Mouse (Mus musculus) stomach, postnatal 0 days (tissue): ENCODE measurements around the gene Mfge8. TPM values are rescaled to one million over a fixed set of nuclear protein-coding genes. Genes with fewer than 3 reads are reported as not detected.

Source experiments
- ATAC-seq: fragments of 200-750 bp; cut with Nextera tagmentation; 2 replicates; pipeline ENCODE4 v1.8.0; 2017; ENCODE audit not compliant: low FRiP score, low TSS enrichment
- DNase-seq: peaks from one replicate; pipeline ENCODE4 v3.0.0-alpha.2; 2016; ENCODE audit warnings: low spot score
- H3K27ac ChIP-seq: fragments of 300-500 bp; sonication (generic); replicated peaks from 2 replicates; pipeline ENCODE4 v1.5.1; 2014; ENCODE audit warnings: mild to moderate bottlenecking, control low read depth
- H3K27me3 ChIP-seq: fragments of 300-500 bp; sonication (generic); 2 replicates; pipeline ENCODE4 v1.6.1; 2014; ENCODE audit warnings: low read length; ENCODE audit not compliant: control insufficient read depth, insufficient read depth
- H3K36me3 ChIP-seq: fragments of 300-500 bp; sonication (generic); 2 replicates; pipeline ENCODE4 v1.6.1; 2014; ENCODE audit warnings: low read length, mixed read lengths; ENCODE audit not compliant: control insufficient read depth, insufficient read depth
- H3K4me1 ChIP-seq: fragments of 300-500 bp; sonication (generic); replicated peaks from 2 replicates; pipeline ENCODE4 v1.6.1; 2014; ENCODE audit warnings: antibody characterized with exemption; ENCODE audit not compliant: control insufficient read depth, insufficient read depth
- H3K4me2 ChIP-seq: fragments of 300-500 bp; sonication (generic); replicated peaks from 2 replicates; pipeline ENCODE4 v1.6.1; 2014; ENCODE audit warnings: low read depth, mild to moderate bottlenecking, control low read depth, moderate library complexity
- H3K4me3 ChIP-seq: fragments of 300-500 bp; sonication (generic); 2 replicates; pipeline ENCODE4 v1.5.1; 2014; ENCODE audit warnings: low read depth, low read length, control low read depth
- H3K9ac ChIP-seq: fragments of 300-500 bp; sonication (generic); 2 replicates; pipeline ENCODE4 v1.6.1; 2014; ENCODE audit warnings: mild to moderate bottlenecking, low read length, control low read depth, mixed read lengths
- H3K9me3 ChIP-seq: fragments of 300-500 bp; sonication (generic); 2 replicates; pipeline ENCODE4 v1.6.1; 2016; ENCODE audit warnings: low read length; ENCODE audit not compliant: control insufficient read depth
- CTCF ChIP-seq: IDR thresholded peaks from 2 replicates; pipeline ENCODE4 v1.5.1; 2016; ENCODE audit warnings: antibody characterized with exemption, low read depth, mild to moderate bottlenecking, moderate library complexity
- EP300 ChIP-seq: optimal IDR thresholded peaks from 2 replicates; pipeline ENCODE3; 2016; ENCODE audit warnings: antibody characterized with exemption
- WGBS: fragments of 180-500 bp; shearing (Covaris S2); extraction: QIAGEN DNeasy Blood & Tissue Kit; methylation state at CpG from one replicate; pipeline ENCODE4 v1.1.7; 2014; 5-methylcytosine and 5-hydroxymethylcytosine counted together
- polyA plus RNA-seq: library from polyadenylated mRNA; unstranded; fragments of >200 nt; fragmentation: Nextera tagmentation; extraction: Ambion mirVana; gene quantifications from 2 replicates; pipeline ENCODE4 v1.2.1, GENCODE M21; 2015

The Mfge8 gene
- polyA plus RNA-seq, 1 experiment from 2014 or later = 178 TPM

GRCm38 (mm10) chr7:79113848-79114247, 35.0 kb downstream of the Mfge8 start:
- H3K9ac ChIP-seq = no peak overlapping the region
- WGBS = 47% methylated on average over 4 of the region's 4 CpGs
- H3K4me1 ChIP-seq = no peaks in the 10 kb centered on the region
- no peaks in the 10 kb centered on the region for H3K27me3 ChIP-seq
- no peak overlapping the region for H3K4me2 ChIP-seq
- ATAC-seq = no peak
- TF ChIP-seq EP300 (no peak), CTCF (no peak)
- no peaks in the 10 kb centered on the region for H3K9me3 ChIP-seq
- no peak for DNase-seq
- H3K36me3 ChIP-seq = no peaks in the 10 kb centered on the region
- no peak overlapping the region for H3K4me3 ChIP-seq
- H3K27ac ChIP-seq = no peak overlapping the region

GRCm38 (mm10) chr7:79096492-79096891, 52.4 kb downstream of the Mfge8 start:
- H3K4me1 ChIP-seq = no peaks in the 10 kb centered on the region
- no peaks in the 10 kb centered on the region for H3K36me3 ChIP-seq
- DNase-seq = no peak
- H3K27ac ChIP-seq = no peak overlapping the region
- no peak overlapping the region for H3K4me2 ChIP-seq
- H3K27me3 ChIP-seq = no peaks in the 10 kb centered on the region
- 76% methylated on average over 5 of the region's 5 CpGs for whole genome bisulfite sequencing
- no peaks in the 10 kb centered on the region for H3K9me3 ChIP-seq
- no peak for ATAC-seq
- TF ChIP-seq CTCF (peak; percentile 20; the same call in 1 of the 2 replicates), EP300 (no peak)
- no peak overlapping the region for H3K9ac ChIP-seq
- no peak overlapping the region for H3K4me3 ChIP-seq

- Histone ChIP-seq H3K27me3 (no peaks in the 10 kb centered on the region), H3K9ac (no peak overlapping the region), H3K9me3 (no peaks in the 10 kb centered on the region), H3K4me1 (no peaks in the 10 kb centered on the region), H3K4me3 (no peak overlapping the region), H3K4me2 (no peak overlapping the region), H3K27ac (no peak overlapping the region), H3K36me3 (no peaks in the 10 kb centered on the region)
- DNase-seq = no peak
- TF ChIP-seq EP300 (no peak), CTCF (peak; percentile 56)
- ATAC-seq = no peak
- WGBS = 85% methylated on average over 4 of the region's 4 CpGs
Measured at GRCm38 (mm10) chr7:79089111-79089510, 59.7 kb downstream of the Mfge8 start.

Other genes starting within 250 kb of the Mfge8 start
- 10.6 and 10.9 TPM in 2 replicates for gene Isg20, start 235.6 kb downstream of the Mfge8 start, polyA plus RNA-seq
- gene Acan, start 95.6 kb downstream of the Mfge8 start, polyA plus RNA-seq = 0.02 TPM in 1 of 2 replicates, not detected in the other
- gene Hapln3, start 18.0 kb downstream of the Mfge8 start, polyA plus RNA-seq = 0.62 and 0.67 TPM in 2 replicates
- 24.6 and 27.5 TPM in 2 replicates for gene Abhd2, start 124.1 kb upstream of the Mfge8 start, polyA plus RNA-seq
- 0.16 and 0.28 TPM in 2 replicates for gene Rlbp1, start 238.0 kb upstream of the Mfge8 start, polyA plus RNA-seq
- gene Fanci, start 242.9 kb upstream of the Mfge8 start, polyA plus RNA-seq = 1.4 and 1.8 TPM in 2 replicates